ENCODE assay signal across 11 mouse cellular contexts in genomic region chr11:63392378-63392777, GRCm38 (mm10).
DNase-seq lines count a peak whose midpoint lies in the region; ATAC-seq lines count a peak whose summit lies in the region.
"Had no signal": no experiment of that assay in that cellular context is flagged by ENCODE, and none has a peak within 500 bp of the region (broad histone marks: within the 10 kb centered on the region; RNA-seq: fewer than 3 reads in every experiment).

No protein-coding gene starts in this region.

- DNase-seq in kidney, adult 18-20 months, result peak; percentile 29
- DNase-seq in CD4-positive helper T cell, adult 2 months (ENCODE audit: low read depth, low spot score), result peak; percentile 7
- peak; percentile 21 for DNase-seq in adipocyte (ENCODE audit: low spot score)
- DNase-seq in kidney, postnatal 25 days, result peak; percentile 49 to 50
- DNase-seq in layer of hippocampus, postnatal 14 days (ENCODE audit: low spot score in 2 of 2), result no peak
- no peak for DNase-seq in heart, adult 9 months (ENCODE audit: low spot score in 2 of 2)

- WGBS in kidney, embryonic 16.5 days, result 75% methylated on average over 3 of the region's 3 CpGs

- no peak overlapping the region for H3K4me3 ChIP-seq in kidney, embryonic 16.5 days (ENCODE audit: low read length)
- H3K4me3 ChIP-seq: erythroblast, embryonic 14.5 days had no signal

- H3K9ac ChIP-seq in kidney, embryonic 16.5 days (replicated peaks; ENCODE audit: low read length), result no peak overlapping the region

- H3K9me3 ChIP-seq in kidney, embryonic 16.5 days (ENCODE audit: low read length), result no peaks in the 10 kb centered on the region

- H3K36me3 ChIP-seq in kidney, embryonic 16.5 days (ENCODE audit: insufficient read depth, low read length), result no peaks in the 10 kb centered on the region

- H3K4me2 ChIP-seq in kidney, embryonic 16.5 days (replicated peaks; ENCODE audit: low read depth, low read length), result no peak overlapping the region

- H3K27ac ChIP-seq in kidney, embryonic 16.5 days (ENCODE audit: low read length), result no peak overlapping the region
- H3K27ac ChIP-seq: macrophage had no signal

- peaks cover 5% of the 10 kb centered on the region for H3K4me1 ChIP-seq in kidney, embryonic 16.5 days (ENCODE audit: insufficient read depth, low read length)

- ATAC-seq in kidney, embryonic 16.5 days (ENCODE audit: low FRiP score, low TSS enrichment), result no peak
- ATAC-seq in monocyte, adult 5-6 weeks (replicated peaks; ENCODE audit: insufficient number of reproducible peaks, low FRiP score, low TSS enrichment, poor library complexity, severe bottlenecking), result no peak
- ATAC-seq: hindbrain, embryonic 16.5 days had no signal

- H3K27me3 ChIP-seq in kidney, embryonic 16.5 days (ENCODE audit: insufficient read depth, low read length), result no peaks in the 10 kb centered on the region

Comparison
In these comparisons a context has a peak if more than half of its experiments do, and no peak if none do; other contexts are left out.
1. DNase-seq: peak in kidney, adult 18-20 months (single experiment), CD4-positive helper T cell, adult 2 months (single experiment), adipocyte (single experiment) and kidney, postnatal 25 days (2 of 2); none in layer of hippocampus, postnatal 14 days (0 of 2) and heart, adult 9 months (0 of 2).